Mouse (Mus musculus) gastrocnemius, adult 2 months (tissue): ENCODE results near the gene Cd72. TPM values are rescaled to one million over a fixed set of nuclear protein-coding genes. Genes with fewer than 3 reads are reported as not detected.

Experiments
- DNase-seq: peaks from one replicate; pipeline ENCODE4 v3.0.0; 2022
- H3K27ac ChIP-seq: fragments of 200-600 bp; 2 replicates; pipeline ENCODE4 v1.8.1; 2022; ENCODE audit warnings: mild to moderate bottlenecking
- H3K4me3 ChIP-seq: fragments of 200-600 bp; 2 replicates; pipeline ENCODE4 v1.8.1; 2022; ENCODE audit warnings: mild to moderate bottlenecking, moderate library complexity
- CTCF ChIP-seq: fragments of 200-600 bp; IDR thresholded peaks from 2 replicates; pipeline ENCODE4 v1.8.1; 2022; ENCODE audit warnings: antibody characterized with exemption, mild to moderate bottlenecking, moderate library complexity
- intact Hi-C: fragments of 180-260 bp; cut with DNase I; formaldehyde crosslinking; loops from one replicate; pipeline ENCODE4 v1.15.1; 2025
- long read RNA-seq, 2 experiments: library from polyadenylated mRNA; stranded (forward); transcript quantifications; one replicate each; pipeline ENCODE4 v2.0.0; 2021
- total RNA-seq, 2 experiments: library from RNA; stranded (reverse); gene quantifications; 2 replicates each; pipeline ENCODE4 v1.2.3; 2021

The Cd72 gene
- not detected for total RNA-seq
- long read RNA-seq, experiment 1, result 0 reads
- long read RNA-seq, experiment 2, result 0 reads

- no peak for TF ChIP-seq CTCF
- no peak for DNase-seq
- H3K27ac ChIP-seq, result no peak within 1 kb of the TSS
- peak within 1 kb of the TSS; percentile 57 for H3K4me3 ChIP-seq
- intact Hi-C loops, result no loop called here
Measured at GRCm38 (mm10) chr4:43454041-43454836, at the start of gene Cd72. Gene Cd72 (minus strand): TSS chr4:43454628.

- intact Hi-C loops, result no loop called here
Measured at GRCm38 (mm10) chr4:43503506-43503905, 49.1 kb upstream of the Cd72 start.

GRCm38 (mm10) chr4:43503041-43503440, 48.6 kb upstream of the Cd72 start:
- no peak overlapping the region for H3K27ac ChIP-seq
- intact Hi-C loops, result no loop called here
- DNase-seq, result no peak
- no peak overlapping the region for H3K4me3 ChIP-seq
- TF ChIP-seq CTCF, result no peak

More at GRCm38 (mm10) chr4:43503506-43503905, 49.1 kb upstream of the Cd72 start:
- Histone ChIP-seq H3K27ac (no peak overlapping the region), H3K4me3 (no peak overlapping the region)
- DNase-seq, result no peak
- TF ChIP-seq CTCF, result no peak

GRCm38 (mm10) chr4:43499407-43500333, 45.2 kb upstream of the Cd72 start, which contains the start of gene Arhgef39:
Gene Arhgef39 (minus strand): TSS chr4:43499695.
- TF ChIP-seq CTCF, result no peak
- Histone ChIP-seq H3K4me3 (peak within 1 kb of the TSS; percentile 76), H3K27ac (peak within 1 kb of the TSS; percentile 53; the same call in 1 of the 2 replicates)
- DNase-seq, result peak; percentile 91
- intact Hi-C loops, result loop anchor here (10.0 kb wide), 1 partner anchor 455 kb away; the partner anchor contains the start of gene Fam214b

- DNase-seq, result no peak
- H3K27ac ChIP-seq, result no peak overlapping the region
- peak overlapping the region; percentile 76 for H3K4me3 ChIP-seq
- TF ChIP-seq CTCF, result peak; percentile 28; the same call in 1 of the 2 replicates
- intact Hi-C loops, result loop anchor here (10.0 kb wide), 1 partner anchor 454 kb away; the partner anchor contains the start of gene Fam214b
Measured at GRCm38 (mm10) chr4:43498983-43499382, 44.6 kb upstream of the Cd72 start.

GRCm38 (mm10) chr4:43497946-43498345, 43.5 kb upstream of the Cd72 start:
- no peak for DNase-seq
- intact Hi-C loops, result loop anchor here (10.0 kb wide), 1 partner anchor 453 kb away; the partner anchor contains the start of gene Fam214b
- Histone ChIP-seq H3K4me3 (no peak overlapping the region), H3K27ac (no peak overlapping the region)
- no peak for TF ChIP-seq CTCF

GRCm38 (mm10) chr4:43497405-43497804, 43.0 kb upstream of the Cd72 start:
- no peak overlapping the region for H3K27ac ChIP-seq
- no peak overlapping the region for H3K4me3 ChIP-seq
- no peak for TF ChIP-seq CTCF
- no peak for DNase-seq
- intact Hi-C loops, result loop anchor here (10.0 kb wide), 1 partner anchor 453 kb away; the partner anchor contains the start of gene Fam214b

- Histone ChIP-seq H3K4me3 (no peak overlapping the region), H3K27ac (no peak overlapping the region)
- intact Hi-C loops, result loop anchor here (10.0 kb wide), 1 partner anchor 452 kb away; the partner anchor contains the start of gene Fam214b
- no peak for DNase-seq
- no peak for TF ChIP-seq CTCF
Measured at GRCm38 (mm10) chr4:43496587-43496986, 42.2 kb upstream of the Cd72 start.

GRCm38 (mm10) chr4:43493846-43494240, 39.4 kb upstream of the Cd72 start:
- Histone ChIP-seq H3K27ac (peak overlapping the region; percentile 96), H3K4me3 (peak overlapping the region; percentile 95)
- no peak for DNase-seq
- TF ChIP-seq CTCF, result no peak
- intact Hi-C loops, result loop anchor here (10.0 kb wide), 1 partner anchor 449 kb away; the partner anchor contains the start of gene Fam214b

GRCm38 (mm10) chr4:43493186-43493845, 38.9 kb upstream of the Cd72 start:
- H3K4me3 ChIP-seq, result peak overlapping the region; percentile 95
- DNase-seq, result peak; percentile 97
- TF ChIP-seq CTCF, result peak; percentile 11; the same call in 1 of the 2 replicates
- intact Hi-C loops, result loop anchor here (10.0 kb wide), 1 partner anchor 449 kb away; the partner anchor contains the start of gene Fam214b
- H3K27ac ChIP-seq, result peak overlapping the region; percentile 96

GRCm38 (mm10) chr4:43492821-43493185, 38.4 kb upstream of the Cd72 start, which contains the start of gene Ccdc107:
Gene Ccdc107 (plus strand): TSS chr4:43492900.
- TF ChIP-seq CTCF, result peak; percentile 4; the same call in 1 of the 2 replicates
- H3K27ac ChIP-seq, result peak within 1 kb of the TSS; percentile 96
- peak within 1 kb of the TSS; percentile 95 for H3K4me3 ChIP-seq
- DNase-seq, result peak; percentile 95
- intact Hi-C loops, result loop anchor here (10.0 kb wide), 1 partner anchor 448 kb away; the partner anchor contains the start of gene Fam214b
